Mouse (Mus musculus): ENCODE measurements around the gene Armc8. TPM values are rescaled to one million over a fixed set of nuclear protein-coding genes. Genes with fewer than 3 reads are reported as not detected.

Gene Armc8
- polyA plus RNA-seq, 1 experiment: 0.19 TPM

DNA sequence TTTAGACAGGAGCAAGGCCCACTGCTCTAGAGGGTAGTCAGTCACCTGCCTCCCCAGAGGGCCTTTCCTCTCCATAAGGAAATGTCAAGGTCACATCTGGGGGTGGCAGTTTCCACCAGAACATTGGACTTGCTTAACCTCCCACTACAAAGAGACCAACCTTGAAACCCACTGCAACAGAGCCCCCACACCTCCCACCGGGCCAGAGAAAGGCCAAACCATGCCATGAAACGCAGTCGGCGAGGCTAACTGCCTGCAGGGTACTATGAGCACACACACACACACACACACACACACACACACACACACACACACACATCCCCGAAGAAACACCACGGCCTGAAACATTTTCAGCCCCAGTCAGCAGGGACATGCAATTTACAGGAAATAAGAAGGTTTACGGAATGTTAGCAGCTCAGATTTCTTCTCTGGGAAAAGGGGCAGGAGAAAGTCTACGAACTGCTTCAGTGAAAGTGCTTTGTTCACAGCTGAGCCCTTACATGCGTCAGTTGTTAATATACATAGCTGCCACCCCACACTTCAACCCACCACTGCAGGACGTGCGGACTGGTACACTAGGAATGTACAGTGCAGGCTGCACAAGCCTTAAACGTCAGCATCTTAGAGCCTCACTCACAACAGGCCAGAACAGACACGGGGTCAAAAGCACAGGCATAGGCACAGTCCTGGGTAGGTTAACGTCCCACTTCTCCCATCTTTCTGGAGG lies 133.6 kb downstream of the Armc8 start:
- TF ChIP-seq TAL1 (IDR thresholded peaks at IDR 0.05; ENCODE audit: low read length): no peak
- no peak for TF ChIP-seq GATA1 (IDR thresholded peaks at IDR 0.05; ENCODE audit: low read length)
- no peaks in the 10 kb centered on the region for H3K9me3 ChIP-seq (ENCODE audit: control insufficient read depth, low read length)
- peaks cover 4% of the 10 kb centered on the region for H3K4me1 ChIP-seq (ENCODE audit: control insufficient read depth)
- H3K36me3 ChIP-seq (ENCODE audit: control insufficient read depth): no peaks in the 10 kb centered on the region
- H3K4me3 ChIP-seq (replicated peaks): no peak overlapping the region
- H3K27me3 ChIP-seq (ENCODE audit: control insufficient read depth): peaks cover 46% of the 10 kb centered on the region

DNA sequence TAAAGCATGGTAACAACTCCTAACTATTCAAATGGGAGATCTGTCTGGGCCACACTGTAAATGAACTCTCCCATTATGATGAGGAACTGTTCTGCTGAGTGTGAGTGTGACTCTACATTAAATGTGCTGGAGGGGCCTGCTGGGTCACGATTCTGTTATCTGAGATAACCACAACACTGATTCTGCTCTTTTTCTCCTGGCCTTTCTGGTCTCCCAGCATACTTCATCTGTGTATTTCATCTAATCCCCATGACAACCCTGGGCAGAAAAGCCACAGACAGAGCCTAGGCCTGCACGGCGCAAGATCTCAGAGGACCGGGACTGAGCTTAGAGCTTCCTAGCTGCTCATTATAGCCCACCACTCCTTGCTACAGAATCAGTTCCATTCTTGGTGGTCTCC lies 136.2 kb downstream of the Armc8 start:
- Histone ChIP-seq H3K27me3 (ENCODE audit: control insufficient read depth) (peaks cover 29% of the 10 kb centered on the region), H3K36me3 (ENCODE audit: control insufficient read depth) (no peaks in the 10 kb centered on the region)

DNA sequence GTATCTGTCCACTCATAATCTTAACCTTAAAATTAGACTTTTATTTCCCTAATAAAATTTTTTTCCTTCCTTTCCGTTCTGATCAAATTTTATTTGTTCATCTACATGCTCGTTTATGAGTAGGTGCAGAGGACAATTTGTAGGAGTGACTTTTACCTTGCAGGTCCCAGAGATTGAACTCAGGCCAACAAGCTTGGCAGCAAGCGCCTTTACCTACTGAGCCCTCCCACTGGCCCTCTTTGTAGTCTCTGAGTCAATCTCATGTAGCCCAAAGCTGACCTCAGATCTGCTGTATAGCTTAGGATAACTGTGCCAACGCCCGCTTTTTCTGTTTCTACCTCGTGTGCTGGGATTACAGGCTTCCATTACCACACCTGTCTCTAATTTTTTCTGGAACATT lies 136.7 kb downstream of the Armc8 start:
- peaks cover 4% of the 10 kb centered on the region for H3K4me1 ChIP-seq (ENCODE audit: control insufficient read depth)
- H3K27me3 ChIP-seq (ENCODE audit: control insufficient read depth): peaks cover 24% of the 10 kb centered on the region
- no peak overlapping the region for H3K4me3 ChIP-seq (replicated peaks)
- H3K36me3 ChIP-seq (ENCODE audit: control insufficient read depth): no peaks in the 10 kb centered on the region
- TF ChIP-seq GATA1 (IDR thresholded peaks at IDR 0.05; ENCODE audit: low read length) (no peak), TAL1 (IDR thresholded peaks at IDR 0.05; ENCODE audit: low read length) (no peak)
- H3K9me3 ChIP-seq (ENCODE audit: control insufficient read depth, low read length): no peaks in the 10 kb centered on the region

More for the DNA sequence above, 136.2 kb downstream of the Armc8 start:
- no peaks in the 10 kb centered on the region for H3K9me3 ChIP-seq (ENCODE audit: control insufficient read depth, low read length)
- H3K4me1 ChIP-seq (ENCODE audit: control insufficient read depth): peaks cover 4% of the 10 kb centered on the region
- TF ChIP-seq TAL1 (IDR thresholded peaks at IDR 0.05; ENCODE audit: low read length): no peak
- no peak for TF ChIP-seq GATA1 (IDR thresholded peaks at IDR 0.05; ENCODE audit: low read length)
- H3K4me3 ChIP-seq (replicated peaks): no peak overlapping the region

DNA sequence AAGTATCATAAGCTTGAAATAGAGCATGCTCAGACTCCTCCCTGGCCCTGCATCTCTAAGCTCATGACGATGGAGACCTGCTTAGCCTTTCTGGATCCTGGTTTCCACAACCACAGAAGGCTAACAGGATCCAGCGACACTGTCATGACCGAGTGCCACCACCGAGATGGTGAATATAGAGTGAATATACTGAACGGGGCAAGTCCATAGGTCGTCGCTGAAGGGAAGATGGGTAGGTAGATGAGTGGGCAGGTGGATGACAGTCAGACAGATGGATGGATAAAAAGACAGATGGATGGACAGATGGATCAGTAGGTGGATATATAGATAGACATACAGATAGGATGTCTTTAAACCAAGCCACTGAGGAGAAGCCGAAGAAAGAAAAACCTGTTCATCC lies 137.4 kb downstream of the Armc8 start:
- TF ChIP-seq GATA1 (IDR thresholded peaks at IDR 0.05; ENCODE audit: low read length) (no peak), TAL1 (IDR thresholded peaks at IDR 0.05; ENCODE audit: low read length) (no peak)
- H3K4me1 ChIP-seq (ENCODE audit: control insufficient read depth): peaks cover 2% of the 10 kb centered on the region

DNA sequence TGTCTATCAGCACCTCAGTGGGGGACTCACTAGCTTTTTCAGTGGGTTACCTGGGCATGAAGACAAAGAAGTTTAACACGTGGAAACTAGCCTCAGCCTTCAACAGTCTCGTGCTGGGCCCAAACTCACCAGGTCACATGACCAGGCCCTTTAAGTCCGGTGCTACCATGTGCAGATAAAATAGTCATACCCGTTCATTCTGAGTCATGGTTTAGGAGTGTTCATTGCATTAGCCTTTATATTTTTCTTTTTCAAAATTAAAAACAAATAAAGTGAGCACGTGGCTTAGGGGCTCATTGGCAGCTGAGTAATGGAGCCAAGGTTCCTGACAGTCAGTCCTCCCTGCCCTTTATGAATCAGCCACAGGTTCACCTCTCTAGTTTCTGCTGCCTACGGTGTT lies 137.9 kb downstream of the Armc8 start:
- TF ChIP-seq GATA1 (IDR thresholded peaks at IDR 0.05; ENCODE audit: low read length) (no peak), TAL1 (IDR thresholded peaks at IDR 0.05; ENCODE audit: low read length) (no peak)
- H3K36me3 ChIP-seq (ENCODE audit: control insufficient read depth): no peaks in the 10 kb centered on the region
- H3K4me1 ChIP-seq (ENCODE audit: control insufficient read depth): no peaks in the 10 kb centered on the region
- no peak overlapping the region for H3K4me3 ChIP-seq (replicated peaks)
- no peaks in the 10 kb centered on the region for H3K9me3 ChIP-seq (ENCODE audit: control insufficient read depth, low read length)
- peaks cover 13% of the 10 kb centered on the region for H3K27me3 ChIP-seq (ENCODE audit: control insufficient read depth)

More for the DNA sequence above, 137.4 kb downstream of the Armc8 start:
- Histone ChIP-seq H3K36me3 (ENCODE audit: control insufficient read depth) (no peaks in the 10 kb centered on the region), H3K4me3 (replicated peaks) (no peak overlapping the region), H3K27me3 (ENCODE audit: control insufficient read depth) (peaks cover 18% of the 10 kb centered on the region), H3K9me3 (ENCODE audit: control insufficient read depth, low read length) (no peaks in the 10 kb centered on the region)

DNA sequence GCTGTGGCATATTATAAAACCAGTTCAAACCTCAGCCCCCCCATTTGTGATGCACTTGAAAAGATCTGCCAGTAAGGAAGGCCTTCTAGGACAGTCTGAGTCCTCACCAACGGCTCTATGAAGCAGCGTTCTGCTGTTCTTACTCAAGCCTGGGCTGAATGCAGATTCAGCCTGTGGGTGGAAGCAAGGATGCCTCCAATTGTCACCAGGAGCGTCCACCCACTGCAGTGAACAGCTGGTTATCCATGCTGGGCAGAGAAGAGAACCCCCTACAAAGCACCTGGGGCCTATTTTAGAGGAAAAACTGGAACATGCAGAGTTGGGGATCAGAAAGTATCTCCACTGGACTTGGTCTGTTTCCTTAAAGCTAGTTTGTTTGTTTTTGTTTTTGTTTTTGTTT lies 138.9 kb downstream of the Armc8 start:
- no peaks in the 10 kb centered on the region for H3K4me1 ChIP-seq (ENCODE audit: control insufficient read depth)
- H3K4me3 ChIP-seq (replicated peaks): no peak overlapping the region
- no peaks in the 10 kb centered on the region for H3K9me3 ChIP-seq (ENCODE audit: control insufficient read depth, low read length)
- TF ChIP-seq TAL1 (IDR thresholded peaks at IDR 0.05; ENCODE audit: low read length): no peak
- peaks cover 3% of the 10 kb centered on the region for H3K27me3 ChIP-seq (ENCODE audit: control insufficient read depth)
- no peaks in the 10 kb centered on the region for H3K36me3 ChIP-seq (ENCODE audit: control insufficient read depth)

DNA sequence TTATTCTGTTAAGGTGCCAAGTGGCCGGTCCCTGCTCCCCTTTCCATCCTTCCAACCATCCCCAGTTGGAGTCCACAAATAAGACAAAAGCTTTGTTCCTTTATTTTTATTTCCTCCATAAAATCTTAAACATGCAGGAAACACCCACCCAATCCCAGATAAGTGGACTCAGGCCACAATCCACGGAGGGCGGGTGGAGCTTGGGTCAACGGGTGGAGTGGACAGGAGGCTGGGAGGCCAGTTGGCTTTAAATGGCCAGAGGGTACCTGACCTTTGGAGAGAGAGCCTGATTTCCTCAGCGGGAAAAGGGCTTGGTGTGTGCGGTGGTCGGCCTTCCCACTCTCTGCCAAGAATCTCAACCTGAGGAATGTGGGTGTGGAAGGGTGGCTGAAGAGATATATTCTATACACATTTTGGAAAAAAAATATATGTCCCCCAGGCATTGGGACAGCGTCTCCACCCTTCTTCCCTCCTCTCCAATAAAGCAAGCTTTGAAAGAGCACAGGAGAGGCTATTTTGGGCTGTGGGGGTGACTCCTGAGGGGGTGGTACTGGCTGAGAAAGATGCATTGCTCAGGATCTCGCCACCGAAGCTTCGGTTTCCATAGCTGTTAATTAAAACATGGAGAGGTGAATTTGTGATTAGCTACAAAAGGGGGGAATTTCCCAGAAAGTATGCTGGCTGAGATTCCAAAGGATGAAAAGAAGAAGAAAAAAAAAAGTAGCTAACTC lies 139.9 kb downstream of the Armc8 start:
- H3K4me1 ChIP-seq (ENCODE audit: control insufficient read depth): no peaks in the 10 kb centered on the region

More for the DNA sequence above, 139.9 kb downstream of the Armc8 start:
- Histone ChIP-seq H3K36me3 (ENCODE audit: control insufficient read depth) (no peaks in the 10 kb centered on the region), H3K27me3 (ENCODE audit: control insufficient read depth) (no peaks in the 10 kb centered on the region; the same call in 1 of the 2 replicates), H3K4me3 (replicated peaks) (no peak overlapping the region), H3K9me3 (ENCODE audit: control insufficient read depth, low read length) (no peaks in the 10 kb centered on the region)
- TF ChIP-seq TAL1 (IDR thresholded peaks at IDR 0.05; ENCODE audit: low read length): no peak
- no peak for TF ChIP-seq GATA1 (IDR thresholded peaks at IDR 0.05; ENCODE audit: low read length)

Other genes starting within 250 kb of the Armc8 start
- not detected in 2 replicates for gene Esyt3, start 210.3 kb downstream of the Armc8 start, polyA plus RNA-seq (2012)
- gene Mras, start 131.5 kb downstream of the Armc8 start, polyA plus RNA-seq (2012): 0.01 TPM in 1 of 2 replicates, not detected in the other
- not detected in 2 replicates for gene Nme9, start 117.4 kb downstream of the Armc8 start, polyA plus RNA-seq (2012)
- gene Dbr1, start 6.9 kb upstream of the Armc8 start, polyA plus RNA-seq (2012): 2.1 TPM in 2 replicates
- gene A4gnt, start 43.6 kb upstream of the Armc8 start, polyA plus RNA-seq (2012): not detected in 2 replicates
- 0.02 TPM in 1 of 2 replicates, not detected in the other for gene Dzip1l, start 60.6 kb upstream of the Armc8 start, polyA plus RNA-seq (2012)
- not detected in 2 replicates for gene Cldn18, start 148.4 kb upstream of the Armc8 start, polyA plus RNA-seq (2012)

Measured in erythroblast, embryonic 14.5 days (primary cell).